Mouse (Mus musculus) liver, adult 2 months (tissue): Measurements from ENCODE around the gene Fam151a.

Experiments
- CTCF ChIP-seq: fragments of 200-500 bp; IDR thresholded peaks from 2 replicates; pipeline ENCODE4 v1.5.1; 2011; ENCODE audit warnings: low read depth, low read length, control low read depth
- POLR2A ChIP-seq: fragments of 200-500 bp; IDR thresholded peaks from 2 replicates; pipeline ENCODE4 v1.6.1; 2011; ENCODE audit warnings: low read length, control low read depth; ENCODE audit not compliant: insufficient read depth; ENCODE audit errors: extremely low read depth

DNA sequence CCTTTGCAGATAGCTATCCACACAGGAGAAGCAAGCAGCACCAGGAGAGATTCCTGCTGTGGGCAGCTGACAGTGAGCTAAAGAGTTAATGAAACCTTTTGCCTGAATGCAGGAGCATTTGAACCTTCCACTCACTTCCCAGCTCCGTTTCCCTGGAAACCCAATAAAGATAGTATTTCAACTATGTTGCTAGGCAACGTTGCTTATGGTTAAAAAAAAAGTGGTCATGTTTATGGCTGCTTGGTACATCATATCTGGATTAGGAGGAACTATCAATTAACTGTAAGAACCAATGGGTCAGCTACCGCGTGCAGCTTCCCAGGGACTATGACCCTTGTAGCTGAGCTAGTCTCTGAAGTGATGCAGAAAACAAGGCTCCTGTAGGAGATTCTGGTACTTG, 32.9 kb upstream of the Fam151a start:
- TF ChIP-seq CTCF (no peak), POLR2A (no peak)
